Mouse (Mus musculus) hindbrain, embryonic 16.5 days (tissue): ENCODE measurements around the gene Adam21. TPM values are rescaled to one million over a fixed set of nuclear protein-coding genes. Genes with fewer than 3 reads are reported as not detected.
A peak's percentile ranks its signal among the peaks of the same experiment; 100 is the strongest.
"Not testable (repeated sequence)": the region's sequence is repeated elsewhere in the genome, so short reads cannot be mapped to it uniquely, and the experiment has no call there.

Source experiments
- ATAC-seq: fragments of 200-750 bp; cut with Nextera tagmentation; 2 replicates; pipeline ENCODE4 v1.8.0; 2017; ENCODE audit warnings: moderate TSS enrichment, moderate library complexity
- H3K27ac ChIP-seq: fragments of 300-500 bp; sonication (generic); 2 replicates; pipeline ENCODE4 v1.5.1; 2014; ENCODE audit warnings: low read depth, mild to moderate bottlenecking, control low read depth, low read length, moderate library complexity
- H3K27me3 ChIP-seq: fragments of 300-500 bp; sonication (generic); replicated peaks from 2 replicates; pipeline ENCODE4 v1.6.1; 2014; ENCODE audit warnings: low read length; ENCODE audit not compliant: control insufficient read depth, insufficient read depth
- H3K36me3 ChIP-seq: fragments of 300-500 bp; sonication (generic); 2 replicates; pipeline ENCODE4 v1.6.1; 2014; ENCODE audit warnings: mild to moderate bottlenecking, low read length, moderate library complexity, mixed read lengths; ENCODE audit not compliant: control insufficient read depth, insufficient read depth
- H3K4me1 ChIP-seq: fragments of 300-500 bp; sonication (generic); 2 replicates; pipeline ENCODE4 v1.6.1; 2014; ENCODE audit warnings: low read depth, low read length; ENCODE audit not compliant: control insufficient read depth, insufficient read depth
- H3K4me2 ChIP-seq: fragments of 300-500 bp; sonication (generic); 2 replicates; pipeline ENCODE4 v1.6.1; 2014; ENCODE audit warnings: mild to moderate bottlenecking, low read length, control low read depth, moderate library complexity
- H3K4me3 ChIP-seq: fragments of 300-500 bp; sonication (generic); 2 replicates; pipeline ENCODE4 v1.5.1; 2014; ENCODE audit warnings: mild to moderate bottlenecking, low read length, control low read depth, moderate library complexity
- H3K9ac ChIP-seq: fragments of 300-500 bp; sonication (generic); 2 replicates; pipeline ENCODE4 v1.6.1; 2014; ENCODE audit warnings: low read depth, mild to moderate bottlenecking, control low read depth, low read length, moderate library complexity
- H3K9me3 ChIP-seq: fragments of 300-500 bp; sonication (generic); 2 replicates; pipeline ENCODE4 v1.6.1; 2014; ENCODE audit warnings: mild to moderate bottlenecking, low read length, moderate library complexity; ENCODE audit not compliant: control insufficient read depth
- WGBS: fragments of 180-500 bp; shearing (Covaris S2); extraction: QIAGEN DNeasy Blood & Tissue Kit; methylation state at CpG from one replicate; pipeline ENCODE4 v1.1.7; 2014; 5-methylcytosine and 5-hydroxymethylcytosine counted together
- polyA plus RNA-seq: library from polyadenylated mRNA; unstranded; fragments of >200 nt; fragmentation: Nextera tagmentation; extraction: Ambion mirVana; gene quantifications from 2 replicates; pipeline ENCODE4 v1.2.1, GENCODE M21; 2015

Adam21 gene
- polyA plus RNA-seq, 1 experiment from 2014 or later = 0.88 TPM

DNA sequence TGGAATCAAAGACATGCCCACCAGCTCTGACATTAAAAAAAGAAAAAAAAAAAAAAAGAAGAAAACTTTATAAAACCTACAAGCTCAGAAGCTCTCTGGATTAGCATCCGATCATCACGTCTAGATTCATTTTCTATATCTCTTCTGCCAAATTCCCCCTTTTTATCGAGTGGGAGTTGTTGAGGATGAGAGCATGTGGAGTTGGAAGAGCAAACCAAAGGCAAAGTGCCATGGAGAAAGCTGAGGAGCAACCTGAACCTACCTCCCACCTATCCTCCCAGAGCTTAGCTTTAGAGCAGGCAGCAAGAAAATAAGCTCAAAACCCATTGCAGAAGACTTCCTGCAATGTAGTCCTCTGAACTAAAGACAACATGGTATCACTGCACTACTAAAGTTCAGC is 4.1 kb downstream of the Adam21 start:
- Histone ChIP-seq H3K9me3 (no peaks in the 10 kb centered on the region), H3K9ac (no peak overlapping the region), H3K36me3 (0 out of 2 replicates have a peak, but pooled peaks cover 2% of the 10 kb centered on the region), H3K4me3 (no peak overlapping the region), H3K27ac (no peak overlapping the region), H3K4me1 (no peaks in the 10 kb centered on the region), H3K4me2 (no peak overlapping the region), H3K27me3 (no peaks in the 10 kb centered on the region)
- no peak for ATAC-seq
- 98% methylated on average over 3 of the region's 3 CpGs for WGBS

DNA sequence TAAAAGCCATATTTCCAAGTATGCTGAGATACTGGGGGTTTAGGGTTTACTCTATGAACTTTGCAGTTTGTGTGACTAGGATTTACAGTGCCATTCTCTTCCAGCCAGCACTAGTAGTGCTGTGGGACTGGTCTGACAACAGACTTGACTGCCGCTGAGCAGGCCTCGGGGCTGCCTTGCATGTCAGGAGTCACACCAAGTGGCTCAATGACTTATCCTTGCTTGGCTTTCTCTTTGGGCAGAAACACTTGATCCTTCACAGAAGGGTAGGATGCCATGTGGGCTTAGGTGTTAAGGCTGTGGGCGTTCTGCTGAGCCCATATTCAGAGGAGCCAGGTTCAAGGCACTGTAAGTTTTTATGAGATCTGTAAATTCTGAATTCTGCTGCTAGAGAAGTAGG is 19.0 kb downstream of the Adam21 start:
- Histone ChIP-seq H3K4me1 (no peaks in the 10 kb centered on the region), H3K4me3 (no peak overlapping the region), H3K27ac (no peak overlapping the region), H3K9me3 (no peaks in the 10 kb centered on the region), H3K4me2 (no peak overlapping the region), H3K27me3 (no peaks in the 10 kb centered on the region), H3K9ac (no peak overlapping the region), H3K36me3 (no peaks in the 10 kb centered on the region)
- no peak for ATAC-seq
- 85% methylated on average over 3 of the region's 3 CpGs for WGBS

GRCm38 (mm10) chr12:81547163-81547562 is 21.1 kb downstream of the Adam21 start:
- no peak for ATAC-seq
- no peaks in the 10 kb centered on the region for H3K9me3 ChIP-seq
- 67% methylated on average over 4 of the region's 4 CpGs for WGBS

GRCm38 (mm10) chr12:81533029-81533419 is 35.2 kb downstream of the Adam21 start:
- Histone ChIP-seq H3K4me1 (peaks cover 12% of the 10 kb centered on the region), H3K36me3 (no peaks in the 10 kb centered on the region), H3K27me3 (no peaks in the 10 kb centered on the region), H3K9me3 (no peaks in the 10 kb centered on the region), H3K4me3 (peak overlapping the region; percentile 90), H3K4me2 (peak overlapping the region; percentile 71), H3K9ac (peak overlapping the region; percentile 90), H3K27ac (peak overlapping the region; percentile 86)
- WGBS = 28% methylated on average over 4 of the region's 4 CpGs
- ATAC-seq = no peak; the same call in 1 of the 2 replicates

More at GRCm38 (mm10) chr12:81547163-81547562, 21.1 kb downstream of the Adam21 start:
- Histone ChIP-seq H3K27ac (no peak overlapping the region), H3K36me3 (no peaks in the 10 kb centered on the region), H3K4me2 (no peak overlapping the region), H3K4me3 (no peak overlapping the region), H3K4me1 (no peaks in the 10 kb centered on the region), H3K9ac (no peak overlapping the region), H3K27me3 (no peaks in the 10 kb centered on the region)

- no peaks in the 10 kb centered on the region for H3K27me3 ChIP-seq
- peak; percentile 97 for ATAC-seq
- H3K9me3 ChIP-seq = no peaks in the 10 kb centered on the region
- H3K36me3 ChIP-seq = no peaks in the 10 kb centered on the region
- peak within 1 kb of the TSS; percentile 86 for H3K27ac ChIP-seq
- peaks cover 12% of the 10 kb centered on the region for H3K4me1 ChIP-seq
- WGBS = under 1% methylated on average over 46 of the region's 46 CpGs
- peak within 1 kb of the TSS; percentile 90 for H3K9ac ChIP-seq
- H3K4me3 ChIP-seq = peak within 1 kb of the TSS; percentile 90
- H3K4me2 ChIP-seq = peak within 1 kb of the TSS; percentile 71
Observed at GRCm38 (mm10) chr12:81532316-81533028, 35.8 kb downstream of the Adam21 start, which contains the start of the genes Gm20498 and Synj2bp. Gene Gm20498 (minus strand): TSS chr12:81532905. Gene Synj2bp (minus strand): TSS chr12:81532911.

DNA sequence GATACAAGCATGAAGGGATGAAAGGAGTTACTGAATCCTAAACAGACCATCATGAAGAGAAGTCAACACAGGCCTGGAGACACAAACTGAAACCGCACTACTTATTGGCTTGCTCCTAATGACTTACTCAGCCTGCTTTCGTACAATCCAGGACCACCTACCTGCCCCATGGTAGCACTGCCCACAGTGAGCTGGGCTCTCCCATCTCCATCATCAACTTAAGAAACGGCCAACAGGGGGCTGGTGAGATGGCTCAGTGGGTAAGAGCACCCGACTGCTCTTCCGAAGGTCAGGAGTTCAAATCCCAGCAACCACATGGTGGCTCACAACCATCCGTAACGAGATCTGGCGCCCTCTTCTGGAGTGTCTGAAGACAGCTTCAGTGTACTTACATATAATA is 37.7 kb downstream of the Adam21 start:
- H3K27ac ChIP-seq, H3K9ac ChIP-seq, H3K4me3 ChIP-seq, H3K9me3 ChIP-seq, H3K27me3 ChIP-seq, ATAC-seq, H3K36me3 ChIP-seq: not testable (repeated sequence)
- Histone ChIP-seq H3K4me1 (peaks cover 12% of the 10 kb centered on the region), H3K4me2 (peak overlapping the region; percentile 27; the same call in 1 of the 2 replicates)
- WGBS = 89% methylated on average over 5 of the region's 8 CpGs

Other genes starting within 250 kb of the Adam21 start
- 11.2 and 11.7 TPM in 2 replicates for gene Slc8a3, start 235.3 kb downstream of the Adam21 start, polyA plus RNA-seq
- 0.21 TPM in 2 replicates for gene Gm4787, start 189.0 kb downstream of the Adam21 start, polyA plus RNA-seq
- 0.32 and 0.46 TPM in 2 replicates for gene Adam4, start 146.5 kb downstream of the Adam21 start, polyA plus RNA-seq
- gene Cox16, start 83.3 kb downstream of the Adam21 start, polyA plus RNA-seq = 104 and 113 TPM in 2 replicates
- 42.5 and 44.7 TPM in 2 replicates for gene Gm20498, start 35.6 kb downstream of the Adam21 start, polyA plus RNA-seq
- gene Synj2bp, start 35.6 kb downstream of the Adam21 start, polyA plus RNA-seq = 30.3 and 35.3 TPM in 2 replicates
- gene Med6, start 26.5 kb upstream of the Adam21 start, polyA plus RNA-seq = 38.1 and 40.2 TPM in 2 replicates
- gene Ttc9, start 62.8 kb upstream of the Adam21 start, polyA plus RNA-seq = 19.3 TPM in 2 replicates
- gene Map3k9, start 212.7 kb upstream of the Adam21 start, polyA plus RNA-seq = 7.3 and 8.7 TPM in 2 replicates